Mouse (Mus musculus): ENCODE measurements around the gene Gm9821. TPM values are rescaled to one million over a fixed set of nuclear protein-coding genes. Genes with fewer than 3 reads are reported as not detected.

Gene Gm9821
- polyA plus RNA-seq, 1 experiment from 2014 or later, result not detected

DNA sequence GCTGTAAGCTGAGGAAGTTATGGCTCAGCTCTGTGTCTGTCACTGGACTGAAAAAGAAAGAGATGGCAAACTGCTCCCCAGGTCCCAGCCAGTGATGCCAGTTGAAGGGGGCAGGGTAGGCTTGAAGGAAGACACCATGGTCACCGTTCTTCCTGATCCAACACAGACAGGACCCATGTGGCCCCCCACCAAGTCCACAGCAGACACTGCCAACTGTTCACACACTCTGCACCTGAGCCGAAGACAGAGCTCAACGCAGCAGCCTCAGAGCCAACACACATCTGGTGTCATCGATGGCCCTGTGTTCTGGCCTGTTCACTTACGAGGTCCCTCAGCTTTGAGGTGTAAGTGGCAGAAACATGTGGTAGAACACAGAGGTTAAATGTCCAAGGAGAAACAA is 15.0 kb downstream of the Gm9821 start:
- H3K9me3 ChIP-seq (replicated peaks; ENCODE audit: control insufficient read depth, low read length, poor library complexity, severe bottlenecking), result no peaks in the 10 kb centered on the region
- H3K4me2 ChIP-seq (ENCODE audit: low read length), result no peak overlapping the region
- no peak for ATAC-seq
- no peak overlapping the region for H3K9ac ChIP-seq (ENCODE audit: low read depth, low read length)
- WGBS, result 97% methylated on average over 5 of the region's 5 CpGs
- H3K27me3 ChIP-seq (ENCODE audit: control insufficient read depth, insufficient read depth, low read depth, low read length), result peaks cover 3% of the 10 kb centered on the region; the same call in 1 of the 2 replicates
- H3K4me3 ChIP-seq (ENCODE audit: low read depth, low read length), result no peak overlapping the region
- peaks cover 14% of the 10 kb centered on the region for H3K4me1 ChIP-seq (ENCODE audit: control insufficient read depth, insufficient read depth, low read length)
- no peak overlapping the region for H3K27ac ChIP-seq (ENCODE audit: low read length)
- no peaks in the 10 kb centered on the region for H3K36me3 ChIP-seq (ENCODE audit: control insufficient read depth, insufficient read depth, low read length)

- H3K27ac ChIP-seq (ENCODE audit: low read length), result no peak overlapping the region
- ATAC-seq, result no peak
- peaks cover 10% of the 10 kb centered on the region; the same call in 1 of the 2 replicates for H3K27me3 ChIP-seq (ENCODE audit: control insufficient read depth, insufficient read depth, low read depth, low read length)
- no peaks in the 10 kb centered on the region for H3K36me3 ChIP-seq (ENCODE audit: control insufficient read depth, insufficient read depth, low read length)
- peak overlapping the region; percentile 82 for H3K4me2 ChIP-seq (ENCODE audit: low read length)
- H3K4me1 ChIP-seq (ENCODE audit: control insufficient read depth, insufficient read depth, low read length), result peaks cover 14% of the 10 kb centered on the region
- H3K9ac ChIP-seq (ENCODE audit: low read depth, low read length), result peak overlapping the region; percentile 87
- H3K4me3 ChIP-seq (ENCODE audit: low read depth, low read length), result peak overlapping the region; percentile 77
- WGBS, result 63% methylated on average over 4 of the region's 4 CpGs
- H3K9me3 ChIP-seq (replicated peaks; ENCODE audit: control insufficient read depth, low read length, poor library complexity, severe bottlenecking), result no peaks in the 10 kb centered on the region
These were observed 16.6 kb downstream of the Gm9821 start for GRCm38 (mm10) chr2:91961901-91962761.

- Histone ChIP-seq H3K4me2 (ENCODE audit: low read length) (peak overlapping the region; percentile 82), H3K9me3 (replicated peaks; ENCODE audit: control insufficient read depth, low read length, poor library complexity, severe bottlenecking) (no peaks in the 10 kb centered on the region), H3K9ac (ENCODE audit: low read depth, low read length) (peak overlapping the region; percentile 87), H3K27ac (ENCODE audit: low read length) (peak overlapping the region; percentile 72), H3K36me3 (ENCODE audit: control insufficient read depth, insufficient read depth, low read length) (no peaks in the 10 kb centered on the region), H3K27me3 (ENCODE audit: control insufficient read depth, insufficient read depth, low read depth, low read length) (peaks cover 10% of the 10 kb centered on the region; the same call in 1 of the 2 replicates), H3K4me3 (ENCODE audit: low read depth, low read length) (peak overlapping the region; percentile 77), H3K4me1 (ENCODE audit: control insufficient read depth, insufficient read depth, low read length) (peaks cover 14% of the 10 kb centered on the region)
- WGBS, result under 1% methylated on average over 39 of the region's 39 CpGs
- peak; percentile 66 for ATAC-seq
These were observed 17.4 kb downstream of the Gm9821 start for GRCm38 (mm10) chr2:91962864-91963401.

- peak; percentile 94 for ATAC-seq
- H3K4me2 ChIP-seq (ENCODE audit: low read length), result peak overlapping the region; percentile 82
- under 1% methylated on average over 35 of the region's 57 CpGs for WGBS
- H3K27me3 ChIP-seq (ENCODE audit: control insufficient read depth, insufficient read depth, low read depth, low read length), result peaks cover 10% of the 10 kb centered on the region; the same call in 1 of the 2 replicates
- H3K4me3 ChIP-seq (ENCODE audit: low read depth, low read length), result peak overlapping the region; percentile 77
- peaks cover 14% of the 10 kb centered on the region for H3K4me1 ChIP-seq (ENCODE audit: control insufficient read depth, insufficient read depth, low read length)
- no peaks in the 10 kb centered on the region for H3K36me3 ChIP-seq (ENCODE audit: control insufficient read depth, insufficient read depth, low read length)
- peak overlapping the region; percentile 87 for H3K9ac ChIP-seq (ENCODE audit: low read depth, low read length)
- no peaks in the 10 kb centered on the region for H3K9me3 ChIP-seq (replicated peaks; ENCODE audit: control insufficient read depth, low read length, poor library complexity, severe bottlenecking)
- peak overlapping the region; percentile 72 for H3K27ac ChIP-seq (ENCODE audit: low read length)
These were observed 18.0 kb downstream of the Gm9821 start for GRCm38 (mm10) chr2:91963443-91963932.

- no peak overlapping the region for H3K4me3 ChIP-seq (ENCODE audit: low read depth, low read length)
- ATAC-seq, result no peak
- H3K27me3 ChIP-seq (ENCODE audit: control insufficient read depth, insufficient read depth, low read depth, low read length), result peaks cover 10% of the 10 kb centered on the region; the same call in 1 of the 2 replicates
- WGBS, result 77% methylated on average over 3 of the region's 3 CpGs
- no peak overlapping the region for H3K27ac ChIP-seq (ENCODE audit: low read length)
- H3K36me3 ChIP-seq (ENCODE audit: control insufficient read depth, insufficient read depth, low read length), result no peaks in the 10 kb centered on the region
- H3K9me3 ChIP-seq (replicated peaks; ENCODE audit: control insufficient read depth, low read length, poor library complexity, severe bottlenecking), result no peaks in the 10 kb centered on the region
- H3K9ac ChIP-seq (ENCODE audit: low read depth, low read length), result no peak overlapping the region
- H3K4me1 ChIP-seq (ENCODE audit: control insufficient read depth, insufficient read depth, low read length), result peaks cover 14% of the 10 kb centered on the region
- H3K4me2 ChIP-seq (ENCODE audit: low read length), result no peak overlapping the region
These were observed 19.2 kb downstream of the Gm9821 start for GRCm38 (mm10) chr2:91964610-91965204.

GRCm38 (mm10) chr2:91965417-91965816 is 19.9 kb downstream of the Gm9821 start:
- no peak overlapping the region for H3K4me3 ChIP-seq (ENCODE audit: low read depth, low read length)
- H3K4me1 ChIP-seq (ENCODE audit: control insufficient read depth, insufficient read depth, low read length), result peaks cover 12% of the 10 kb centered on the region
- no peak overlapping the region for H3K4me2 ChIP-seq (ENCODE audit: low read length)
- no peak overlapping the region for H3K27ac ChIP-seq (ENCODE audit: low read length)
- H3K36me3 ChIP-seq (ENCODE audit: control insufficient read depth, insufficient read depth, low read length), result no peaks in the 10 kb centered on the region
- H3K9ac ChIP-seq (ENCODE audit: low read depth, low read length), result 0 out of 2 replicates have a peak overlapping the region, but pooled peaks have one; percentile 16
- no peaks in the 10 kb centered on the region for H3K9me3 ChIP-seq (replicated peaks; ENCODE audit: control insufficient read depth, low read length, poor library complexity, severe bottlenecking)
- H3K27me3 ChIP-seq (ENCODE audit: control insufficient read depth, insufficient read depth, low read depth, low read length), result peaks cover 10% of the 10 kb centered on the region; the same call in 1 of the 2 replicates
- no peak for ATAC-seq
- 23% methylated on average over 20 of the region's 20 CpGs for WGBS

GRCm38 (mm10) chr2:91966367-91966766 is 20.9 kb downstream of the Gm9821 start:
- Histone ChIP-seq H3K27ac (ENCODE audit: low read length) (no peak overlapping the region), H3K27me3 (ENCODE audit: control insufficient read depth, insufficient read depth, low read depth, low read length) (peaks cover 10% of the 10 kb centered on the region; the same call in 1 of the 2 replicates), H3K4me2 (ENCODE audit: low read length) (no peak overlapping the region), H3K9me3 (replicated peaks; ENCODE audit: control insufficient read depth, low read length, poor library complexity, severe bottlenecking) (no peaks in the 10 kb centered on the region), H3K4me1 (ENCODE audit: control insufficient read depth, insufficient read depth, low read length) (peaks cover 18% of the 10 kb centered on the region), H3K9ac (ENCODE audit: low read depth, low read length) (no peak overlapping the region), H3K36me3 (ENCODE audit: control insufficient read depth, insufficient read depth, low read length) (no peaks in the 10 kb centered on the region), H3K4me3 (ENCODE audit: low read depth, low read length) (no peak overlapping the region)
- no peak for ATAC-seq
- WGBS, result 88% methylated on average over 5 of the region's 5 CpGs

- H3K36me3 ChIP-seq (ENCODE audit: control insufficient read depth, insufficient read depth, low read length), result no peaks in the 10 kb centered on the region
- H3K4me2 ChIP-seq (ENCODE audit: low read length), result no peak overlapping the region
- H3K4me1 ChIP-seq (ENCODE audit: control insufficient read depth, insufficient read depth, low read length), result peaks cover 17% of the 10 kb centered on the region
- no peak overlapping the region for H3K4me3 ChIP-seq (ENCODE audit: low read depth, low read length)
- no peak overlapping the region for H3K9ac ChIP-seq (ENCODE audit: low read depth, low read length)
- no peak for ATAC-seq
- no peak overlapping the region for H3K27ac ChIP-seq (ENCODE audit: low read length)
- 69% methylated on average over 11 of the region's 11 CpGs for WGBS
- peaks cover 10% of the 10 kb centered on the region; the same call in 1 of the 2 replicates for H3K27me3 ChIP-seq (ENCODE audit: control insufficient read depth, insufficient read depth, low read depth, low read length)
- H3K9me3 ChIP-seq (replicated peaks; ENCODE audit: control insufficient read depth, low read length, poor library complexity, severe bottlenecking), result no peaks in the 10 kb centered on the region
These were observed 22.5 kb downstream of the Gm9821 start for GRCm38 (mm10) chr2:91967962-91968361.

Data from midbrain, embryonic 16.5 days (tissue).